Mouse (Mus musculus): ENCODE results near the gene Krba1.

The Krba1 gene

DNA sequence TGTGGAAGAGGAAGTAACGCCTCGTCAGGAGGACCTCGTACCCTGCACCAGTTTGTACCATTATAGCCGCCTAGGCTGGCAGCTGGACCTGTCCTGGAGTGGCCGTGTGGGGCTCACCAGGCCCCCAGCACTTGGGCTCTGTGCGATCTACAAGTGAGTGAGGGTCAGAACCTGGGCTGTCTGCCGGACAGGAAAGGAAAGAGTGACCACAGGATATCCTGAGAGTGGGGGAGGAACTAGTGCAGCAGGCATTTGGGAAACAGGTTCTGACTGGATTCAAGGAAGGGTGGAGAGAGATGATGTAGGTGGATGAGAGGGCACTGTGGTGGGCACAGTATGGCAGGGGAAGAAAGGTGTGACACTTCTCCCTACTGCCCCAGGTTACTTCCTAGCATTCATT lies 53.1 kb downstream of the Krba1 start:
- DNase-seq (ENCODE audit: extremely low spot score): peak; percentile 10

DNA sequence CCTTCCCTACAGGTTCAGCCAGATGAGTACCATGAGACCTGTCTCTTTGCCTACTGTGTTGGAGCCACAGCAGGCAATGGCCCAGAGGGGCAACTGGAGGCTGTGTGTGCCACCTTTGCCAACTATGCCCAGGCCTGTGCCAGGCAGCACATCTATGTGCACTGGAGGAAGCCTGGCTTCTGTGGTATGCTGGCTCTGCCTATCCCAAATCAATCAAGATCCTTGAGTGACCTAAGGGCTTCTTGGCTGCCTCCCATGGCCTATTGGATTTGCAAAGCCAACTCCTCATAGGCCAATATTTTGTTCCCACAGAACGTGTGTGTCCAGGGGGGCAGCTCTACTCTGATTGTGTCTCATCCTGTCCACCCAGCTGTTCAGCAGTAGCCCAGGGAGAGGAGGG lies 56.8 kb downstream of the Krba1 start:
- DNase-seq (ENCODE audit: extremely low spot score): no peak

DNA sequence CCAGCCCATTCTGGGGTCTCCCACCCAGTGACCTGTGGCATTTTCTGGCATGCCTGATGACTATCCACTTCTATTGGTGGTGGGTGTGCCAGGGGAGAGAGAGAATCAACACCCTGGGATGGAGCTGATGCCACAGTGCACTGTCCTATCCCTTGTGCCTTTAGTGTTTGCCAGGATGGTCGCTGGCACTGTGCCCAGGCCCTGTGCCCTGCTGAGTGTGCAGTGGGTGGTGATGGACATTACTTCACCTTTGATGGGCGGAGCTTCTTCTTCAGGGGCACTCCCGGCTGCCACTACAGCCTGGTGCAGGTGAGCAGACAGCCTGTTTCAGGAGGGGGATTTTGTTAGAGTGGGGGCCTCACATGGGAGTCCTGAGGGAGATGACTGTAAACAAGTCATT lies 57.4 kb downstream of the Krba1 start:
- DNase-seq (ENCODE audit: extremely low spot score): no peak

DNA sequence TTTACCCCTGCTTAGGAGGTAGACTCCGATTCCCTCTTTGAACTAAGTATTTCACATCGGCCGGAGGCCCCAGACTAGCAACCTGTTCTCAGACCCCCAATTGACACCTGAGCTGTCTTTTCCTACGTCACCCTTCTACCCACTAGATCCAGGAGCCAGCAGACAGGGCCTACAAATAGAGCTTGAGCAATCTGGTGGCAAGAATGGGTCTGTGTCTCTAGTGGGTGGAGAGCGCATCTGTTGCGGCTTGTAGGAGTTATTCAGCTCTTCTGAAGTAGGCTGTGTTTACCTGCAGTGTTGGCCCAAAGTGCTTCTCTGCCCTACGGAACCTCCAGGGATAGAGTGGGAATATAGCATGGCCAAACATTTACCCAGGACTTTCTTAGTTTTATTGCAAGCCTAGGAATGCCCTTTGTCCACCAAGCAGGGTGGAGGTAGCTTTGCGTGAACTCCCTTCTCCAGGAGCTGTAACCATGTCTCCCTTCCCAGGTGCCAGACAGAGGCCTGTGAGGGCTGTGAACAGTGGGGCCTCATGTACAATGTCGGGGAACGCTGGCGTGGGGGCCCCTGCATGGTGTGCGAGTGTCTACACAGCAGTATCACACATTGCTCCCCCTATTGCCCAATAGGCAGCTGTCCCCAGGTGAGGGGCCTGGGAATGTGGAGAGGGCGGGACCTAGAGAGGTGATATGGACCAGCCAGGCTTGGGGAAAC lies 69.7 kb downstream of the Krba1 start:
- no peak for DNase-seq (ENCODE audit: extremely low spot score)

DNA sequence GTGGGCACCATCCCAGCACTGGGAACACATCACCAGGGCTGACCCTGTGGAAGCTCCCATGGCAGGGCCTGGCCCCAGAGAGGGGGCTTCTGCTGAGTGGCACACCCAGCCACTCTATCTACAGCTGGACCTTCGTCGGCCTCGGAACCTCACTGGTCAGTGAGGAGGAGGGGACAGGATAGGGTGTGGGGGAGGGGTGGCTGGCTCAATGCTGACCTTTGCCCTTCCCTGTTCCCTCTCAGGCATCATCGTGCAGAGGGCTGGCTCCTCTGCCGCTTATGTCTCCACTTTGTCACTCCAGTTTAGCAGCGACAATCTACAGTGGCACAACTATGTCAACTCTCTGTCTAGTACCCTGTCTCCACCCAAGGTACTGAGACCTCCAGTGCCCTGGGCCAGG lies 71.3 kb downstream of the Krba1 start:
- DNase-seq (ENCODE audit: extremely low spot score): peak; percentile 42

DNA sequence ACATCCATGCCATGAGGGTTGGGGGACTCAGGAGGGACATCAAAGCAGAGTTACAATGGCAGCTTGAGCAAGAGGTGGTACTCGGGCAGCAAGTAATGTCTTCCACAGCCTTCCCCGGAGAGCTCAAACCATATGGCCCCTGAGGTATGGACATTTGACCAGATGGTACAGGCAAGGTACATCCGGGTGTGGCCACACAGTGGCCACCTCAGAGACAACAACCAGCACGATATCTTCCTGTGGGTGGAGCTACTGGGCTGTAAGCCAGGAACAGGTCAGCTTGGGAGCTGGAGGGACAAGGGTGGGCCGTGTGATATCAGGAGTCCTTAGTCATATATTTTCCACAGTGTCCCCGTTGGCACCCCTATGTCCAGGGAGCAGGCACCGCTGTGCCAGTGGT lies 72.1 kb downstream of the Krba1 start:
- DNase-seq (ENCODE audit: extremely low spot score): no peak

Measured in embryo, embryonic 9.5 days (tissue).